Mouse (Mus musculus) neural tube, embryonic 11.5 days (tissue): Measurements from ENCODE around the gene Pld1. TPM values are rescaled to one million over a fixed set of nuclear protein-coding genes. Genes with fewer than 3 reads are reported as not detected.

Source experiments
- ATAC-seq: fragments of 200-750 bp; cut with Nextera tagmentation; 2 replicates; pipeline ENCODE4 v1.8.0; 2017; ENCODE audit warnings: moderate number of reproducible peaks, mild to moderate bottlenecking, moderate TSS enrichment, moderate library complexity; ENCODE audit not compliant: insufficient read depth, low FRiP score, low TSS enrichment
- DNase-seq: peaks from one replicate; pipeline ENCODE4 v3.0.0-alpha.2; 2015; ENCODE audit warnings: low spot score
- H3K27ac ChIP-seq: fragments of 300-500 bp; sonication (generic); 2 replicates; pipeline ENCODE4 v1.5.1; 2014; ENCODE audit warnings: low read depth, mild to moderate bottlenecking, low read length
- H3K27me3 ChIP-seq: fragments of 300-500 bp; sonication (generic); 2 replicates; pipeline ENCODE4 v1.6.1; 2014; ENCODE audit warnings: mild to moderate bottlenecking, low read length, mixed read lengths; ENCODE audit not compliant: control insufficient read depth, insufficient read depth
- H3K36me3 ChIP-seq: fragments of 300-500 bp; sonication (generic); 2 replicates; pipeline ENCODE4 v1.6.1; 2014; ENCODE audit warnings: mild to moderate bottlenecking, low read length, moderate library complexity, mixed read lengths; ENCODE audit not compliant: control insufficient read depth, insufficient read depth
- H3K4me1 ChIP-seq: fragments of 300-500 bp; sonication (generic); 2 replicates; pipeline ENCODE4 v1.6.1; 2014; ENCODE audit warnings: low read length, mixed read lengths; ENCODE audit not compliant: control insufficient read depth, insufficient read depth
- H3K4me2 ChIP-seq: fragments of 300-500 bp; sonication (generic); 2 replicates; pipeline ENCODE4 v1.6.1; 2014; ENCODE audit warnings: low read depth, mild to moderate bottlenecking, moderate library complexity
- H3K4me3 ChIP-seq: fragments of 300-500 bp; sonication (generic); 2 replicates; pipeline ENCODE4 v1.5.1; 2014; ENCODE audit warnings: low read depth, low read length
- H3K9ac ChIP-seq: fragments of 300-500 bp; sonication (generic); 2 replicates; pipeline ENCODE4 v1.6.1; 2014; ENCODE audit warnings: mild to moderate bottlenecking, low read length
- H3K9me3 ChIP-seq: fragments of 300-500 bp; sonication (generic); 2 replicates; pipeline ENCODE4 v1.6.1; 2016; ENCODE audit warnings: low read length; ENCODE audit not compliant: control insufficient read depth
- WGBS: fragments of 180-500 bp; shearing (Covaris S2); extraction: QIAGEN DNeasy Blood & Tissue Kit; methylation state at CpG from one replicate; pipeline ENCODE4 v1.1.7; 2014; 5-methylcytosine and 5-hydroxymethylcytosine counted together
- polyA plus RNA-seq: library from polyadenylated mRNA; unstranded; fragments of >200 nt; fragmentation: Nextera tagmentation; extraction: Ambion mirVana; gene quantifications from 2 replicates; pipeline ENCODE4 v1.2.1, GENCODE M21; 2014

Pld1 gene
- polyA plus RNA-seq, 1 experiment from 2014 or later = 2.7 TPM

DNA sequence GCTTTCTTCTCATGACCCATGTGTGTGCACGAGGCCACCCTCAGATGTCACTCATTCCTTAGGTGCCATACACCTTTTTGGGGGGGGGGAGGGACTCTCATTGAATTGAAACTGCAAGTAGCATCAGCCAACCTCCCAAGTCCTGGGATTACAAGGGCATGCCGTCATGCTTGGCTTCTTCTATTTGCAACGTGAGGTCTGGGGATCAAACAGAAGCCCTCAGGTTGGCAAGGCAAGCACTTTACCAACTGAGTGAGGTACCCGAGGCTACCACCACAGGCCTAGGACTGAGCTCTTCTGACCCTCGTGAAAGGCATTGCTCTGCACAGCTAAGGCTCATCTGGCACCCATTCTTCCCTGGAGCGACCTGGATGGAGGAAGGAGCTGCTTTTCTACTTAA is 65.8 kb downstream of the Pld1 start:
- no peak overlapping the region for H3K9ac ChIP-seq
- no peak overlapping the region for H3K27ac ChIP-seq
- no peaks in the 10 kb centered on the region for H3K9me3 ChIP-seq
- DNase-seq = no peak
- H3K36me3 ChIP-seq = no peaks in the 10 kb centered on the region
- 80% methylated on average over 6 of the region's 6 CpGs for WGBS
- ATAC-seq = no peak
- H3K4me3 ChIP-seq = no peak overlapping the region
- no peaks in the 10 kb centered on the region for H3K4me1 ChIP-seq
- no peaks in the 10 kb centered on the region for H3K27me3 ChIP-seq
- H3K4me2 ChIP-seq = no peak overlapping the region

DNA sequence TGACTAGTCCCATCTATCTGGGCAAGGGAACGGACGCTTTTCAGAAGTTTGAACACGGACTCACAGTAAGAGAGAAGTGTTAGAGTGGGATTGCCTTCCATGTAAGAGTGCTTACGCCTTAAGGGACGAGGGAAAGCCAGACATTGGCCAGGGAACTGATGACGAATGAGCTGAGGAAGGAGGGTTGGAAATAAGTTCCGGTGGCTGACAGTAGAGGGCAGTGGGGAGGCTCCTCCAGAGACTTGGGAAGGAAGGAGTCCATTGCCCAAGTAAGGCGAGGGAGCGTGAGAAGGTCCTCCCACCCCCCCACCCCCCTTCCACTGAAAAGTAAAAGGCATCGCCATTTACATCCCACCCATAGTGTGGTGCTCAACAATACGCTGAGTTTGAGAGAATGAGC is 69.2 kb downstream of the Pld1 start:
- WGBS = 87% methylated on average over 11 of the region's 11 CpGs
- Histone ChIP-seq H3K9ac (no peak overlapping the region), H3K36me3 (no peaks in the 10 kb centered on the region), H3K4me1 (no peaks in the 10 kb centered on the region), H3K27me3 (no peaks in the 10 kb centered on the region), H3K4me2 (no peak overlapping the region), H3K27ac (no peak overlapping the region), H3K9me3 (no peaks in the 10 kb centered on the region), H3K4me3 (no peak overlapping the region)
- no peak for ATAC-seq
- no peak for DNase-seq

DNA sequence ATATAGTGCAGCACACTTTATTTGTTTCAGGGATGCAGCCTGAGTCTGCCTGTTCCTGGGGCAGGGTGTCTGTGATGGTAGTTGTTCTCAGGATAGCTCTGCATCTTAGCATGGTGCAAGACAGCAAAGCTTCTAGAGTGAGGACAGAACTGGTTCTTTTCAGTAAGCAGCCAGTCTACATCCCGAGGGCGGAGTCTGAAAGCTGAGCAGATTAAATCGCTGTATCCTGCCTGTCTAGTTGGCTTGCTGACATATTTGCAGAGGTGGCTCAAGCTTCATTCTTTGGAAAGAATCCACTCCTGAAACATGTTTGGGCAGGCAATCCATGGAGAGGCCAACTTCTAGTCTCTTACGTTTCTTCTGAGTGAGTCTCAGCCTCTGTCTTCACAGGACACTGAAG is 69.9 kb downstream of the Pld1 start:
- no peak for ATAC-seq
- no peak overlapping the region for H3K4me2 ChIP-seq
- no peaks in the 10 kb centered on the region for H3K27me3 ChIP-seq
- H3K36me3 ChIP-seq = no peaks in the 10 kb centered on the region
- no peak overlapping the region for H3K4me3 ChIP-seq
- no peaks in the 10 kb centered on the region for H3K9me3 ChIP-seq
- WGBS = 82% methylated on average over 4 of the region's 4 CpGs
- no peak for DNase-seq
- H3K9ac ChIP-seq = no peak overlapping the region
- H3K4me1 ChIP-seq = no peaks in the 10 kb centered on the region
- no peak overlapping the region for H3K27ac ChIP-seq

DNA sequence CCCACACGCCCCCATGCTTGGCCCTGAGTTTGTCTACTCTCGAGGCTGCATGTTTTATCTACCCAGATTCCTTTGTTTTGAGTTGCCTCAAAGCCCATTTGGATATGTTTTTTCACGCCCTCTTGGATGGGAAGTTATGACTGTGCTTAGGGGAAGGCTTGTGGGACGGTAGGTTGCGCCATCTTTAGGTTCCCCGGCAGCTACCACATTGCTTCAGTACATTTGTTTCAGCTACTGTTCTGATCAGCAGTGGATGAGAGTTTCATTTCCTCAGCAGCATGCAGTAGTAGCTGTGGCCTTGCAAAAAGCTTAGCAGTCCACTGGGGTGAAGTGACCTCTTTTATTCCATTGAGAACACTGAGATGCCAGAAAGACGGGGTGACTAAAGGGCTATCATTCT is 73.7 kb downstream of the Pld1 start:
- no peak overlapping the region for H3K4me3 ChIP-seq
- ATAC-seq (no peak), DNase-seq (no peak)
- no peaks in the 10 kb centered on the region for H3K27me3 ChIP-seq
- no peak overlapping the region for H3K9ac ChIP-seq
- no peaks in the 10 kb centered on the region for H3K36me3 ChIP-seq
- 83% methylated on average over 7 of the region's 7 CpGs for WGBS
- H3K4me1 ChIP-seq = no peaks in the 10 kb centered on the region
- no peaks in the 10 kb centered on the region for H3K9me3 ChIP-seq
- no peak overlapping the region for H3K27ac ChIP-seq
- H3K4me2 ChIP-seq = no peak overlapping the region

GRCm38 (mm10) chr3:28013441-28013840 is 74.9 kb downstream of the Pld1 start:
- no peaks in the 10 kb centered on the region for H3K27me3 ChIP-seq
- WGBS = 87% methylated on average over 6 of the region's 6 CpGs

GRCm38 (mm10) chr3:28017002-28017401 is 78.5 kb downstream of the Pld1 start:
- Histone ChIP-seq H3K36me3 (no peaks in the 10 kb centered on the region), H3K27ac (no peak overlapping the region), H3K9me3 (no peaks in the 10 kb centered on the region), H3K27me3 (no peaks in the 10 kb centered on the region), H3K9ac (no peak overlapping the region), H3K4me3 (no peak overlapping the region), H3K4me2 (no peak overlapping the region), H3K4me1 (no peaks in the 10 kb centered on the region)
- ATAC-seq = no peak
- DNase-seq = no peak
- 82% methylated on average over 2 of the region's 2 CpGs for WGBS

More at GRCm38 (mm10) chr3:28013441-28013840, 74.9 kb downstream of the Pld1 start:
- ATAC-seq (no peak), DNase-seq (no peak)
- no peak overlapping the region for H3K27ac ChIP-seq
- no peaks in the 10 kb centered on the region for H3K9me3 ChIP-seq
- H3K4me1 ChIP-seq = no peaks in the 10 kb centered on the region
- H3K4me2 ChIP-seq = no peak overlapping the region
- H3K36me3 ChIP-seq = no peaks in the 10 kb centered on the region
- H3K9ac ChIP-seq = no peak overlapping the region
- no peak overlapping the region for H3K4me3 ChIP-seq

DNA sequence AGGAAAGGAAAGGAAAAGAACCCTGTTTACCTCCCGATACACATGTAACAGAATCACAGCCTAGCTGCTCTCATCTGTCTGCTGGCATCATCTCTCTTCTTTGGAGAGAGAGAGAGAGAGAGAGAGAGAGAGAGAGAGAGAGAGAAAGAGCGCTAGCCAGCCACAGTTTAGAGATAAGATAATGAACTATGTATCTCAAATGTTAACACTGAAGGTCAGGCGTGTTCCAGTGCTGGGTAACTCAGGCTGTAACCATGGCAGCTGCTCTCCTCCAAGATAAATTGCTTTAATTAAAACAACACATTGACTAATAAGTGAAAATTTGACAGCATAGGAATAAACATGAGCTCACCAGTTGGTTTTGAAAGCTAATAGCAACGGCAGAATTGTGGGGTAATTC is 81.2 kb downstream of the Pld1 start:
- Histone ChIP-seq H3K27me3 (no peaks in the 10 kb centered on the region), H3K4me3 (no peak overlapping the region), H3K4me2 (no peak overlapping the region), H3K9me3 (no peaks in the 10 kb centered on the region), H3K4me1 (no peaks in the 10 kb centered on the region), H3K27ac (no peak overlapping the region), H3K36me3 (no peaks in the 10 kb centered on the region), H3K9ac (no peak overlapping the region)
- ATAC-seq (no peak), DNase-seq (no peak)
- WGBS = 85% methylated on average over 4 of the region's 4 CpGs

GRCm38 (mm10) chr3:28020404-28020803 is 81.9 kb downstream of the Pld1 start:
- no peak overlapping the region for H3K4me3 ChIP-seq
- H3K4me1 ChIP-seq = no peaks in the 10 kb centered on the region
- no peaks in the 10 kb centered on the region for H3K9me3 ChIP-seq
- H3K9ac ChIP-seq = no peak overlapping the region
- H3K4me2 ChIP-seq = no peak overlapping the region
- H3K27me3 ChIP-seq = no peaks in the 10 kb centered on the region
- 92% methylated on average over 2 of the region's 2 CpGs for WGBS
- DNase-seq (no peak), ATAC-seq (no peak)
- H3K36me3 ChIP-seq = no peaks in the 10 kb centered on the region
- no peak overlapping the region for H3K27ac ChIP-seq

GRCm38 (mm10) chr3:28022191-28022590 is 83.7 kb downstream of the Pld1 start:
- WGBS = 79% methylated on average over 5 of the region's 5 CpGs
- DNase-seq = no peak

More at GRCm38 (mm10) chr3:28022191-28022590, 83.7 kb downstream of the Pld1 start:
- Histone ChIP-seq H3K9ac (no peak overlapping the region), H3K4me3 (no peak overlapping the region), H3K4me1 (no peaks in the 10 kb centered on the region), H3K27me3 (no peaks in the 10 kb centered on the region), H3K9me3 (no peaks in the 10 kb centered on the region), H3K36me3 (no peaks in the 10 kb centered on the region), H3K4me2 (no peak overlapping the region), H3K27ac (no peak overlapping the region)
- no peak for ATAC-seq
